Mouse (Mus musculus): ENCODE results near the gene Ptprn2. TPM values are rescaled to one million over a fixed set of nuclear protein-coding genes. Genes with fewer than 3 reads are reported as not detected.

Ptprn2 gene
- total RNA-seq, 4 experiments from 2014 or later, result 0.10 TPM; not detected in 3

DNA sequence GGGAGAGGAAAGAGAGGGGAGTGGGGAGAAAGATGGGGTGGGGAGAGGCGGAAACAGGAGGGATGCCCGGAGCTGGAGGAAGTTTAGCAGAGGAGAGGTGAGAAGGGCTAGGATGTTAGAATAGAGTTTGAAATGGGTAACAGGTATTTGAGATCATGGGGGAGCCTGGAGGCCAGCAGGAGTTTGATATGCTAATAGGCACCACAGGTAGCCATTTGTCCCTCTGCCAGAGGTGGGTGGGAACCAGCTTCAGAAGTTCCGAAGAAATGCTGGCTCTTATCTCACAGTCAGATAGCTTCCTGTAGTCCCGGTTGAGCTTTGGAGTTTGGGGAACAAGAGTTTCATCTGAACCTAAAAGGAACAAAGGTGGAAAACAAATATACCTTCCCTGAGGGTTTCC is 155.4 kb downstream of the Ptprn2 start:
- DNase-seq (ENCODE audit: low spot score in 2 of 2), result no peak

DNA sequence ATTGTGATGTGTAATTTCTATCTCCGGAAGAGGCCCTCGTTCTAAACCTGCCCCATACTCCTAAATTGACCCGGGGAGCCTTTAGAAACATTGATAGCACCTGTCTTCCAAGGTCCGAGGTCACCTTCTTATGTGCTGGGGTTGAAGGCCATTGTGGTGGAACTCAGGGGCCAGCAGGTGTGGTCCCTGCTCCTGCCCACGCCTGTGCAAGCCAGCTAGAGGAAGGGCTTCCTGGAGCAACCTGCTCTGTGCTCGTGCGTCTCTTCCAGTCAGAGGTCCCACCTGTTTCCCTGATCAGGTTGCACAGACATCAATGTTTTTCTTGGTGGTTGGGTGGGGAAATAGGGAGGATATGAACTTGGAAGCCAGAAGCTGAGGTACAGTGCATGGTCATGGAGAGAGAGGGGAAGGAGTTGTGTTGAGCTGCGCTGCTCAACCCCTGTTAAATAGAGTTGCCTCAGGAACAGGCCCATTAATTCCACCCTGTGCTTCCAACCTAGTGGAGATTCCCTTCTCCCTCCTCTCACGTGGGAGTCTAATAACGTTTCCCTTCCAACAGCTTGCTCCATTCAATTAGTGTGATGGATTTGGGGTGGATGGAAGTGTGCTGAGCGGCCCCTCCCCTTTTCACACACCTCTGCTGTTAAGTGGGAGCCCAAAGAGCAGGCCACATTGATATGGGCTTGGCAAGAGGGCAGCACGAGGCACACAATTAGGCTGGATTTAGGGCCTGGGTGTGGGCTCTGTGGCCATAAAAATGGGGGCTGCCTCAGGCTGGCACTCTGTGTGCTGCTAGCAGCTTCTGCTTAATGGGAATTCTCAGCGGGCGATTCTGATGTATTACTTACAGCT is 156.0 kb downstream of the Ptprn2 start:
- DNase-seq (ENCODE audit: low spot score in 2 of 2), result no peak

DNA sequence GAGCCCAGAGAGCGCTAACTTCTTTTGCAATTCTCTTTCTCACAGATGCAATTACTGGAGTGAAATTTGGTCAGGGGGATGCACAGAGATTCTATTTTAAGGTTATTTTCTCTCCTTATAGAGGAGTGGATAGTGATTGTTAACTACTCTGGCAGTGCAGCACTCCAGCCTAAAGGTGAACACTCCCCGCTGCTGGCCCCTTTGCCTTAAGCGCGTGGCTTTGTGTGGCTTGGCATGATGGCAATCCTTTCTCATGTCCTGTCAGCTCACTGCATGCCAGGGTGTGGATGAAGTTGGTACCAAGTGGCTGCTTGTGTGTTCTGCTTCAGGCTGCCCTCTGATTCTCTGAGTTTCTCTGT is 156.7 kb downstream of the Ptprn2 start:
- no peak for DNase-seq (ENCODE audit: low spot score in 2 of 2)

DNA sequence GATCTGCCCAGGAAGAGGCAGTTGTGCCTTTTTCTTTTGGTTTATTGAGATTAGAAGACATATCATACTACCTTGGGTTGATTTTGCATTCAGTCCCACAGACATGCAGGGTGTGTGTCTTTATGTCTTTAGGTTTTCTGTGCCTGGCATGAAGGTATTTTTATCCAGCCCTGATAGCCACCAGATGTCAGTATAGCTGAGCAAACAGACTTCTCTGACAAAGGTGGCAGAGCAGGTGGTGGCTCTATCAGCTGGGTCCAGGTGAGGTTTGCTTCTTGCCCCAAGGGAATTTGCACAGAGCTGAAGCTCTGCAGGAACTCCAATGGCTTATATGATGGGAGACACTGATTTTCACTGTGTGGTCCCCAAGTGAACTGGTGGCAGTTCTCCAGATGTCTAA is 161.3 kb downstream of the Ptprn2 start:
- no peak for DNase-seq (ENCODE audit: low spot score in 2 of 2)

DNA sequence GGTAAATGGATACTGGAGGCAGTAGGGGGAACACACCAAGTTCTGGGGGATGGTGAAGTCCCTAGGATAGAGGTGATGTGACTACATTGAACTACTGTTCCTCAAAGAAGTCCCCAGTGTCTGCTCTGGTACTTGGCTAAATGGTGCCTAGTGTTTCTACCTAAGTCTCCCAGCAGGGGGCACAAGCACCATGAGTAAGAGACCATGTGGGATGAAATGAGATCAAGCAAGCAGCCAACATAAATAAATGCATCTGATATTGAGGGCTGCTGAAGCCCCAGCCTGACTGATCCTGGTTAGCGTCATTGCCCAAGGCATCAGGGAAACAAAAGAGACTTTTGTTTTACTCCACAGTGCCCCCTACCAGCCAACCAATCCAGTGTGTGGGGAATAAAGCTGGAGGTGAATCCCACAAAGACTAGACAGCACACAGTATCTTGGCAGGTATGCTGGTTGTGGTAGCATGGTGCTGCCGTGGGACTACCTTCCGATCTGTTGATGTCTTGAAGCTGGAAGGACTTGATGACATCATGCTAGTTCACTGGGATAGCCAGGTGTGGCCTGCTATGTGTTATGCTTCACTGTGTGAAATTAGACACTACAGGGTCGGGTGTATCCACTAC is 163.2 kb downstream of the Ptprn2 start:
- DNase-seq (ENCODE audit: low spot score in 2 of 2), result no peak

DNA sequence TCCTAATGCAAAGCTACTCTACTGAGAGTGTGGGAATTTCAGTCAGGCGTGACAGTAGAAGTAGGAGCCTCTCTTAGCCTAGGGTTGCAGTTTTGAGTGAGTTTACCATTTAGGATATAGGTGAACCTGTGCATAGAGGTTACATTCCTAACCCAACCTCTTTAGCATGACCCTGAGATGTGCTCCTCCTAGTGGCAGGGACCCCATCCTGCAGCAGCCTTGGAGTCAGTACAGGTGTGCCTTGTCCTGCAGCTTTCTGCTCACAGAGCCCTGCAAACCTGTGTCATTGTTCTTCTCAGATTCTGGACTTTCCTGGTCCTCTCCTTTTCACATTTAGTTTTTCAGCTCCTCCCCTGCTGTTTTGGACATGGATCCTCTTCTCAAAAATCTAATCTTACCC is 168.2 kb downstream of the Ptprn2 start:
- DNase-seq (ENCODE audit: low spot score in 2 of 2), result no peak

DNA sequence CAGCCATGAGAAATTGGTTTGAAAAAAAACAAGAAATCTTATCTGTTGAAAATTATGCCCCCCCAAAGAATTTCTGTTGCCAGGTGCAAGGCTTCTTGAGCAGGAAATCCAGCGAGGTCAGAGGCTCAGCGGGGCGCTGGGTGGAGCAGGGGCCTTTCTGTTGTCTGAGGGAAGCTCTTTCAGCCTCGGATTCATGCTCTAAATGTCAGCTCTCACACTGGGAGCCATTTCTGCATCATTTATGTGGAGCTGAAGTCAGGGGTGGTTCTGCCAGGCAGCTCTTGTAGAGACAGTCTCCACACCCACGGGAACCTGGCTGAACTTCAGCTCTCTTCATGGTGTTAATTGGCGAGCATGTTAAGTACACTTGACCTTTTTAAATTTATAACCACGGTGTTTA is 174.6 kb downstream of the Ptprn2 start:
- no peak for DNase-seq (ENCODE audit: low spot score in 2 of 2)

DNA sequence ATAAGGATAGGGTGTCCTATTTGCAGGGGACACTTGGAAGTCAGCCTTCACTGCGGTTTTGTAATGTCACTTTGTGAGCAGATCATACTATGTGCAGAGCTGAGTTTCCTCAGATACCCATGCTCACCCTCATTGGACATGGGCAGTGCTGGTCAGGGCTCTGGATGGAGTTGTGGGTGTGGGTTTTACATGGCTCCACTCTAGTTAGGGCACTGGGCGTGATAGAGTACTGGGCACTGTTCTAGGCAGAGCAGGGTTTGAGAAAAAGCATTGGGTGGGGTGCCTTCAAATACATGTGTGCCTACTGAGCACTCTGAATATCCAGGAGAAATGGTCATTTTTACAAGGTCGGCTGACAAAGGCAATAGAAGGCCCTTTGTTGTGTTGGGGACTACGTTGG is 175.5 kb downstream of the Ptprn2 start:
- no peak for DNase-seq (ENCODE audit: low spot score in 2 of 2)

DNA sequence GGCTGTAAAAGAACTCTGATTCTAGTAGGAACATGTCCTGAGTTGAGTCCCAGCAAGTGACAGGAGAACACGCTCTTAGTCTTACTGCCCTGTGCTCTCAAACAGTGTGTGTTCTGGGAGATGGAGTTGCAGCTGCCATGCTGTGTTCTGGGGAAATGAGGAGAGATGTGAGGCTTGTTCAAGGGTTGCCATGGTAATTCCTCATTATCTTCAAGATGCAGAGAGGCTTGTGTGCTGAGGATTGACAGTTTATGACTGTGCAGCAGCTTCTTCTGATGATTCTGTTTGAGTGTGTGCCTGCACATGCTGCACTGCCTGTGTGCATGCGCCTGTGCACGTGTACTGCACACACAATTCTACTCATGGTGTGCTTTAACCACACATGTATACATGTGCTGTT is 192.2 kb downstream of the Ptprn2 start:
- DNase-seq (ENCODE audit: low spot score in 2 of 2), result no peak

DNA sequence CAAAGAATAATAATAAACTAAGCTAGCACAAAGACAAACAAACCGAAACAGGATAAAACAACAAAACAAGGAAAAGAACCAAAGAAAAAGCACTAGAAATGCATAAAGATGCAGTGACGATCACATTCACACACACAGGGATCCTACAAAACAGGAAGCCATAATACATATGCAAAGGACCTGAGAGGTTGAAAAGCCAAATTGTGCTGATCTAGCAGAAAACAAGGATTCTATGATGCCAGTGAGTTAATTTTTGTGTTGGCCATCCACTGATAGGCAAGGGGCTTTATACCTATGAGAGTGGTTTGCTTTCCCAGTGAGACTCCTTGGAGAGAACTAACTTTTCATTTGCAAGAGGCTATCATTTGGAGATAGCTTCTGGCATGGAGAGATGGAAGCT is 204.3 kb downstream of the Ptprn2 start:
- DNase-seq (ENCODE audit: low spot score in 2 of 2), result no peak

DNA sequence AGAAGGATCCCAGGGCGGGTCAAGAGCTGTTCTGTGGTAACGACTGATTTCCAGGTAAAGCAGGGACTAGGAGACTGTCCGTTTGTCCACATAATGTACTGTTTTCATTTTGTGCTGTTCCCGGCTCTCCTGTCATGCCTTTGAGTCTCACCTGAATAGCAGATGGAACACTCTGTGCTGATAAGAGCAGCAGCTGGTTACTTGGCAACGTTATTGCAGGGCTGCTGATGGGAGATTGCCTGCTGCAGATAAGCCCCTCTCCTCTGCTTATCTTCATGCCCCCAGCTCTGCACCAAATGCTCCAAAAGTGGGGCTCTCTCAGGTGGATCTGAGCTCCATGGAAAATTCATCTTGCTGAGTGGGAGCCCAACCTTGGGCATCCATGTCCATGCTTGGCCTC is 224.0 kb downstream of the Ptprn2 start:
- no peak for DNase-seq (ENCODE audit: low spot score in 2 of 2)

DNA sequence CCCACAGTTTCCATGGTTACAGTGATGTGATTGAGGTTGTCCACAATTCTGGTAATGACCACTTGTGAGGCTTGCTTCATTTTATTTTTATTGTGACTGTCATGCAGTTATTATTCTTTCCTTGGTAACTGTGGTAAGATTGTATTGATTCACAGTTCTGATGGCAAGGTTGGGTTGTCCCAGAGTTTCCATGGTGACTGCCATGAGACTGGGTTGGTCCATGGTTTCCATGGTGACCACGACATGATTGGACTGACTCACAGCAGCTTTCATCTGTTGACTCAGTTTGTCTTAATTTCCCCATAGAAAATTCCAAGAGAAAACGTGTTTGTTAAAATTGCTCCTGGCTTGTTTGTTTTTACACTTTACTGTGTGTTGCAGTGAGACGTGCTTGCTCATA is 225.2 kb downstream of the Ptprn2 start:
- no peak for DNase-seq (ENCODE audit: low spot score in 2 of 2)

DNA sequence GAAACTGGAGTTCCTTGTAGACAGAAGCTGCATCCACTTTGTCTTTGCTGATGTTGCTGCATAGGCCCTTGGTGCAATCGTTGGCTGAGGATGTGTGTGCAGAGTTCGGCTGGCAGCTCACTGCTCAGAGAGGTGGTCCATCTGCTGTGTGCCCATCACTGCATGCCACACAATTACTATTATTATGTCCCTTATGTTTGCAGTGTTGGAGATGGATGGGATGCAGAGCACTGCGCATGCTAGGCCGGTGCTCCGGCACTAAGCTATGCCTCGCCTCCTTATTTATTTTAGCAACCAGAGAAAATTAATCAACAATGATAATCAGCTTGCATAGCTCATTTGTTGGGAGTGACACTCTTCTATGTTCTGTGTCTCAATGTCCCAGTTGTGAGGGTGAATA is 225.6 kb downstream of the Ptprn2 start:
- DNase-seq (ENCODE audit: low spot score in 2 of 2), result no peak

DNA sequence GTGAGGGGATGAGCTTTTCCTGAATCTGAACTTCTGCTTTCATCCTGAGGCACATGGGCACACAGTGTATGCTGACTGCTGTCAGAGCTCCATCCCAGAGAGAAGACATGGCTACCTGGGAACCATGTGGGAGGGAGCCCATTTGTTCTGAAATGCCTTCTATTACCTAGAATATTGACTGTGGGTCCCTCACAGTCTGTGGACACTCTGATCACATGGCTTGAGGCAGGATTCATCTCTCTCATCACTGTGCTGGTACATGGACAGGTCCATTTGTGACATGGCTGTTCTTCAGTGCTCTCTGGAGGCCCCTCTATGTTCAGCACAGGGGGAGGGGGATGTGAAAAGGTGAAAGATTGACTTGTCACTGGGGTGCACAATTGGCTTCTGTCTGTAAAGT is 227.6 kb downstream of the Ptprn2 start:
- no peak for DNase-seq (ENCODE audit: low spot score in 2 of 2)

DNA sequence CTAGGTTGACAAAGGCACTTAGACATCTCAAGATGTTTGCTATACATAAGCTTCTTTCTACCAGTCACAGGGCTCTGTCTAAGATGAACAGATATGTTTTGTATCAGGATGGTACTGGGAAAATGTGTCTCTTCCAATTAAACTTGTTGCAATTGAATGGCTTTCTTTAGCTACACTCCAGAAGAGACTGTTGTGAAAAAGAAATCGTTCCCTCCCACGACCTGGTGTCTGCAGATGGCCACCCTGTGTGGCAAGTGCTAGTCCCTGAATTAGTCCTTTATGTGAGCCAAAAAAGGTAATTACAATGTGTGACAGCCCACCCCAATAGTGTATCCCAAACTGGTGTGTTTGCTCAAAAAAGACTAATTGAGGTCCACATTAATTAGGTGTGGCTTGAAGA is 235.5 kb downstream of the Ptprn2 start:
- DNase-seq (ENCODE audit: low spot score in 2 of 2), result no peak

DNA sequence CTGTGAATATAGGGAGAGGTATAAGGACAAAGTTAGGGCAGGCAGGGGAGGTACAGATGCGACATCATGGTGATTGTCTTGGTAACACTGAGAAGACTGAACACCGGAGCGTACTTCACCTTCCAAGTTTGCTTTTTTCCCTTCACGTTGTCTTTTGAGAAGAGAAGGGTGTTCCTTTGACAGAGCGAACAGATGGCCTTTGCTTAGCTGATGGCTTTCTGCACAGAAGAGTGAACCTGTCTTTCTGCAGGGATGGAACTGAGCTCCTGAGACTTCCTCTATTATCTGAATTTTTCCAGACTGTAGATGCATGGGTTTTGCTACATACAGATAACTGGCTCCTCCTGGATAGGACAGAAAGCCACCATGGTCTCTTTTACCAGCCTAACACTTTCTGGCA is 254.6 kb downstream of the Ptprn2 start:
- DNase-seq (ENCODE audit: low spot score in 2 of 2), result no peak

DNA sequence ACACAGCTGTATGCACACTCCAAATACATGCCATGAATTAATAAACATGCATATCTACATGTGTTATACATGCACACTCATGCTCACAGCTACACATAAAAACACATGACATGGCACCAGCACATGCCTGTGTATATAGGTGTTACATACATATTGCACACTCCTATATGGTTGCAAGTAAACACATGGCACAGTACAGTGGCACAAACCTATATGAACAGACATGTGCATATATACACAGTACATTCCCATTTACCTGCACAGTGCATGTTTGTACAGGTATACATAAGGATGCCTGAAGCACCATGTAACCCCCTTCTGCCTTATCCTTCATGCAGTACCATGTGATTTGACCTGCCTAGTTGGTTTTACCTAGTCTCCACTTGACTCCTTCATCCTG is 255.8 kb downstream of the Ptprn2 start:
- no peak for DNase-seq (ENCODE audit: low spot score in 2 of 2)

DNA sequence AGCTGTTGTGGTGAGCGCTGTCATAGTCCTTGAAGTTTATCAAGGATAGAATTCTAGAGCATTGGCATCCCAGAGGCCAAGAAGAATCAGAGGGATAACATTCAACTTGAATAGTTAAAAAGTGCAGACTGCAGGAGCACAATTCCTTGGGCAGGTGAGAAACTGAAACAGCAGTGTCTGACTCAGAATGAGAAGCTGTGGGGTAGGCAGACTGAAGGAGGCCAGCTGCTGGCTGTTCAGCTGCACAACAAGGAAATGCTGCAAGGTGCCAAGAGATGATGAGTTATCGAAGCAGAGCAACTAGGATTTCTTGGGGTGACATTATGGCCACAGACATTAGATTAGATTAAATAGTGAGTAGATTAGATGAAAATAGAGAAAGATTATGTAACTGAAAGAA is 260.9 kb downstream of the Ptprn2 start:
- no peak for DNase-seq (ENCODE audit: low spot score in 2 of 2)

DNA sequence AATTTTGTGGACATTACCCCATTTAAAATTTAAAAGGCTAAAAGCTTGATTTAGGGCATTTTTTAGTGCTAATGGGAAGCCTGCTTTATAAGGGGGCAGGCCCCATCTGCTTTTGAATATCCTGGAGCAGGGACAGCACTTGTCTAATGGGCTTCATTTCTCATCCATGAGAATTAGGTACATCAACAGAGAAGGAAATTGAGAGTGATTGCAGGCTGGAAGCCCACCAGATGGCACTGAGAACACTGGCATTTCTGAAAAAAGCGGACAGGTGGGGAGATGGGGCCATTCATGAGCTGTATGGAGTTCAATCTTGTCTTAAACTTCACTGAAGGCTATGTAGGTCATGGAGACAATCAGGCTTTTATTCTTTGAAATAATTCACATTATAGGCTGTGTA is 267.3 kb downstream of the Ptprn2 start:
- DNase-seq (ENCODE audit: low spot score in 2 of 2), result no peak

DNA sequence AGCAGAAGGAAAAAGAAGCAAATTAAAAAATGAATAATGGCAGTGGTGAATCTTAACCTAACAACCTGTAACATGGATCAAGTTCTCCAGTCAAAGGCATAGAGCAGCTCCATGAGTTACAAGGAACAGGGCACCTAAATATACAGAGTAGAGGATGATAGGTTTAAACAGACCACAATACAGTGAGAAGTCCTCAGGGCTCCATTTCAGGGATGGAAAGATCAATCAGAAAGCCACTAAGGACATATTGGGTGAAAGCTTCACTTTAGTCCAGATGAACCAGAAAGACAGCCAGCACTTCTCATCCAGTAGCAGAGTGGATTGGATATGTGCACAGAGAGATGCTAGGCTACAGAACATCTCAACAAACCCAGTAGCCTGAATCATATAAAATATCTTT is 278.4 kb downstream of the Ptprn2 start:
- DNase-seq (ENCODE audit: low spot score in 2 of 2), result no peak

DNA sequence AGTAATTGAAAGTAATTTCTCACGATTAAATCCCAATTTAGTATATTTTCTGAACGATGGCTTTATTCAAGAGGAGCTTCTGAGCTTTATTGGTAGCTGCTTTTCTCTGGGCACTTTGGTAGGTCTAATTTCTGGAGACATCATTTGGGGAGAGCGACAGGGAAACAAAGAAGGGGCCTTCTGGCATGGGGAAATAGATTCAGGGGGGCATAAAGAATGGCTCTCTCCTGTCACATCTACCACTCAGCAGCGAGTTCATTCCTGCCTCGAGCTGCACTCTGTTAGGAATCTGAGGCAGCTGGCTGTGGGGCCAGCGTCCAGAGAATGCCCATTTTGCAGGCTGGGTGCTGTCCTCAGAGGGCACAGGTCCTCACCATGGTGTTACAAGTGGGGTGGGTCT is 285.4 kb downstream of the Ptprn2 start:
- DNase-seq (ENCODE audit: low spot score in 2 of 2), result no peak

DNA sequence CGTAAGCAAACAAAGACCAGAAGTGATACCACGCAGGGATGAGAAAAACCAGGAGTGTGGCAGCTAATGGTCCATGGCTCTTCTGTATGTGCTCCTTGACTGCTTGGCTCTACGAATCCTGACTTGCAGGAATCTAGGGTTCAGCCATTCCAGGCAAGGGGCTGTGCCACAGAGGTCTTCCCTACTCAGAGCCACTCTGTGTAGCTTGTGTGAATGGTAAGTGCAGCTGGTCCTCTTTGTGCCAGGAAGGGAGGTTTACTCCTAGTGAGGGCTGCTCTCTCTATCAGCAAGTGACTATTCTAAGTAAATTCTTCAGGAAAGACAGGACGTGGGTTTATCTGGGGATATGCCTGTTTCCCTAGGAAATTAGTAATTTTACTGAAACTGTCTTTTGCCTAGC is 286.0 kb downstream of the Ptprn2 start:
- DNase-seq (ENCODE audit: low spot score in 2 of 2), result no peak

DNA sequence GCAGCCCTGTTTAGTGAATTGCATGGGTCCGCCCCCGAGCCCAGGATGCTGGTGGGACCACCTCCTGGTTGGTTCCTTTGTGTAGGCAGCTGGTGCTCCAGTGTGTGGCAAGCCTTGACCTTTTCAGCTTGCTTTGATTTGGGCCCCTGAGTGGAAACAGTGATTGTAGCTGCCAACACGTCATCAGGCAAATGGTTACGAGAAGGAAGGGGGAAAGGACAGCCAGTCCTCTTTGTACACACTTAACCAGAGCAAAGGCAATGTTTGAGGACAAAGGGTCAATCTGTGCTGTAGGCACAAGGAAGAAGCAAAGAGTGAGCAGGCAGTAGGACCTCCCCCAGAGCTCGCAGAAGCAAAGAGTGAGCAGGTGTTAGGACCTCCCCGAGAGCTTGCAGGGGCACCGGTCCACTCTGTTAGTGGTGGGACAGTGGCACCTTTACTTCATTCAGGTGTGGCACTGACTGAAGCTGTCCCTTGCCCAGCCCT is 286.6 kb downstream of the Ptprn2 start:
- no peak for DNase-seq (ENCODE audit: low spot score in 2 of 2)

Measured in gastrocnemius, adult 8-10 months (tissue).